12 mouse cellular contexts compared by ENCODE assay signal in the genomic region with DNA sequence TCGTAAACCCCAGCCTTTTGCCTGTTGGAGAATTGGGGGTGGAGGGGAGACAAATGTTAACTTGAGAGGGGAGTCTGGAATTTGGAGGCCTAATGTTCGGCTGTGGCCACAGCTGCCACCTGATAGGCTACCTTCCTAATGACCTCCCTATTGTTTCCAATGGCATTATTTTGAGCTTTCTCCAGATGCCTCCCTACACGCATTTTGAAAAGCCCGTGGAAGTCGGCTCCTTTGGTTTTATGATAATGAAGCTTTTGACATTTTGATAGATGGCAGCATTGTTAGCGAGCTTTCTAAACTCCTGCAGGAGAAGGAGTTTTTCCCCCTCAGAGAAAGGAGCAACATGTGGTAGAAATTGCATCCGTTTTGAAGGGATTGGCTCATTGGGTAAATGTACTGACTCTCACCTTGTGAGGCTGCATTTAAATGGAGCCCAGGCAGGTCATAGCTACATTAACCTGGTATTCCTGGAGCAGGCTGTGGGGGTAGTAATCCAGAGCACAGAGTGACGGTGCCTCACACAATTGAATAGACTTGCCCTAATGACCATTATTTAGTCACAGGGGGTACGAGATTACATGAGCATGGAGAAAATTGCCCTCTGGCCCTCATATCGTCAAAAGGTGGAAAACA.
DNase-seq lines count a peak whose midpoint lies in the region; ATAC-seq and TF ChIP-seq lines count a peak whose summit lies in the region.
"Had no signal": no experiment of that assay in that cellular context is flagged by ENCODE, and none has a peak within 500 bp of the region (broad histone marks: within the 10 kb centered on the region; RNA-seq: fewer than 3 reads in every experiment).

No protein-coding gene starts in this region.

- H3K4me2 ChIP-seq in lung, embryonic 14.5 days: no peak overlapping the region
- no peak overlapping the region for H3K4me2 ChIP-seq in hindbrain, embryonic 14.5 days (replicated peaks)
- H3K4me2 ChIP-seq: liver, embryonic 13.5 days had no signal

- no peaks in the 10 kb centered on the region for H3K9me3 ChIP-seq in lung, embryonic 14.5 days (ENCODE audit: low read depth, low read length)
- H3K9me3 ChIP-seq in hindbrain, embryonic 14.5 days (ENCODE audit: control insufficient read depth, low read length): no peaks in the 10 kb centered on the region
- H3K9me3 ChIP-seq: liver, embryonic 13.5 days had no signal

- no peak overlapping the region for H3K27ac ChIP-seq in lung, embryonic 14.5 days (ENCODE audit: low read depth)
- no peak overlapping the region for H3K27ac ChIP-seq in hindbrain, embryonic 14.5 days
- H3K27ac ChIP-seq: liver, embryonic 13.5 days had no signal

- 34% methylated on average over 10 of the region's 10 CpGs for WGBS in lung, embryonic 14.5 days
- 11% methylated on average over 10 of the region's 10 CpGs for WGBS in hindbrain, embryonic 14.5 days

- H3K4me1 ChIP-seq in lung, embryonic 14.5 days (ENCODE audit: insufficient read depth): no peaks in the 10 kb centered on the region
- peaks cover 20% of the 10 kb centered on the region for H3K4me1 ChIP-seq in hindbrain, embryonic 14.5 days (replicated peaks; ENCODE audit: control insufficient read depth, insufficient read depth, low read length)
- H3K4me1 ChIP-seq: liver, embryonic 13.5 days had no signal

- ATAC-seq in lung, embryonic 14.5 days (ENCODE audit: insufficient read depth): no peak
- ATAC-seq in hindbrain, embryonic 14.5 days (ENCODE audit: low FRiP score): no peak

- H3K4me3 ChIP-seq in lung, embryonic 14.5 days (ENCODE audit: low read depth, low read length): no peak overlapping the region
- H3K4me3 ChIP-seq in hindbrain, embryonic 14.5 days (replicated peaks; ENCODE audit: low read length): no peak overlapping the region
- H3K4me3 ChIP-seq: liver, embryonic 13.5 days had no signal

- H3K9ac ChIP-seq in lung, embryonic 14.5 days: no peak overlapping the region
- no peak overlapping the region for H3K9ac ChIP-seq in hindbrain, embryonic 14.5 days
- H3K9ac ChIP-seq: liver, embryonic 13.5 days had no signal

- no peak for TF ChIP-seq CTCF in lung, embryonic 14.5 days (IDR thresholded peaks at IDR 0.05; ENCODE audit: low read depth)

- no peaks in the 10 kb centered on the region for H3K36me3 ChIP-seq in lung, embryonic 14.5 days (ENCODE audit: insufficient read depth)
- H3K36me3 ChIP-seq in hindbrain, embryonic 14.5 days (replicated peaks; ENCODE audit: control insufficient read depth, insufficient read depth): no peaks in the 10 kb centered on the region
- H3K36me3 ChIP-seq: liver, embryonic 13.5 days had no signal

- DNase-seq in lung, embryonic 14.5 days: peak; percentile 17
- no peak for DNase-seq in lung, postnatal 25 days (ENCODE audit: low spot score)
- DNase-seq in embryo, embryonic 10 days (ENCODE audit: low spot score): peak; percentile 35
- peak; percentile 35 for DNase-seq in hindbrain, embryonic 14.5 days (ENCODE audit: low spot score)
- peak; percentile 33 for DNase-seq in kidney, postnatal 14 days
- DNase-seq in thymus, postnatal 25 days: no peak
- DNase-seq in spleen, adult 12 weeks (ENCODE audit: low spot score): no peak
- DNase-seq in heart, adult 8-10 months (ENCODE audit: low spot score): no peak
- DNase-seq: cerebellum, postnatal 25 days; liver, embryonic 13.5 days; lung, postnatal 36 days; thymus, postnatal 4 days had no signal

- no peaks in the 10 kb centered on the region for H3K27me3 ChIP-seq in lung, embryonic 14.5 days (ENCODE audit: insufficient read depth, low read length)
- H3K27me3 ChIP-seq in hindbrain, embryonic 14.5 days (ENCODE audit: control insufficient read depth, insufficient read depth, low read length): no peaks in the 10 kb centered on the region; the same call in 1 of the 2 replicates
- H3K27me3 ChIP-seq: liver, embryonic 13.5 days had no signal

Comparison
In these comparisons a context has a peak if more than half of its experiments do, and no peak if none do; other contexts are left out.
1. DNase-seq: peak in lung, embryonic 14.5 days (single experiment), embryo, embryonic 10 days (single experiment), hindbrain, embryonic 14.5 days (single experiment) and kidney, postnatal 14 days (single experiment); none in lung, postnatal 25 days (single experiment), thymus, postnatal 25 days (single experiment), spleen, adult 12 weeks (single experiment) and heart, adult 8-10 months (single experiment).